Mouse (Mus musculus) adrenal gland, postnatal 10 days (tissue): ENCODE measurements around the gene Krt78. TPM values are rescaled to one million over a fixed set of nuclear protein-coding genes. Genes with fewer than 3 reads are reported as not detected.
"Not testable (repeated sequence)": the region's sequence is repeated elsewhere in the genome, so short reads cannot be mapped to it uniquely, and the experiment has no call there.

Experiments used
- DNase-seq: peaks from one replicate; pipeline ENCODE4 v3.0.0; 2021; ENCODE audit warnings: mixed read lengths
- long read RNA-seq, 2 experiments: library from polyadenylated mRNA; stranded (forward); transcript quantifications; one replicate each; pipeline ENCODE4 v2.0.0; 2021
- total RNA-seq, 2 experiments: library from RNA; stranded (reverse); gene quantifications; 2 replicates each; pipeline ENCODE4 v1.2.3; 2021

Gene Krt78
- under 1 TPM in 1 of 2 experiments, not detected in 1; 0.09 TPM for total RNA-seq
- long read RNA-seq, experiment 1: 0 reads
- long read RNA-seq, experiment 2, partial matches to known transcripts: 0 of 1 reads
- long read RNA-seq, experiment 2, other reads (novel, unspliced or antisense): 1 of 1 reads

- DNase-seq: no peak
Observed at GRCm38 (mm10) chr15:101954187-101954586, at the start of gene Krt78. Gene Krt78 (minus strand): TSS chr15:101954287.

- DNase-seq: no peak
Observed at GRCm38 (mm10) chr15:102003516-102003915, 49.4 kb upstream of the Krt78 start.

GRCm38 (mm10) chr15:102002646-102003488 is 48.8 kb upstream of the Krt78 start:
- DNase-seq: peak; percentile 78

GRCm38 (mm10) chr15:101999676-102000335 is 45.7 kb upstream of the Krt78 start:
- no peak for DNase-seq

- DNase-seq: no peak
Observed at GRCm38 (mm10) chr15:101999156-101999555, 45.1 kb upstream of the Krt78 start.

GRCm38 (mm10) chr15:101996450-101997078 is 42.5 kb upstream of the Krt78 start:
- not testable (repeated sequence) for DNase-seq

- no peak for DNase-seq
Observed at GRCm38 (mm10) chr15:101995484-101996236, 41.6 kb upstream of the Krt78 start.

GRCm38 (mm10) chr15:101994365-101994764 is 40.3 kb upstream of the Krt78 start:
- DNase-seq: no peak

- DNase-seq: no peak
Observed at GRCm38 (mm10) chr15:101990946-101991345, 36.9 kb upstream of the Krt78 start.

GRCm38 (mm10) chr15:101988714-101989113 is 34.6 kb upstream of the Krt78 start:
- no peak for DNase-seq

GRCm38 (mm10) chr15:101988119-101988518 is 34.0 kb upstream of the Krt78 start:
- peak; percentile 89 for DNase-seq

- DNase-seq: no peak
Observed at GRCm38 (mm10) chr15:101984746-101985145, 30.7 kb upstream of the Krt78 start.

GRCm38 (mm10) chr15:101983949-101984601 is 30.0 kb upstream of the Krt78 start:
- peak; percentile 93 for DNase-seq

- DNase-seq: no peak
Observed at GRCm38 (mm10) chr15:101983315-101983948, 29.3 kb upstream of the Krt78 start.

- DNase-seq: peak; percentile 19
Observed at GRCm38 (mm10) chr15:101980849-101981248, 26.8 kb upstream of the Krt78 start.

GRCm38 (mm10) chr15:101977043-101977726 is 23.1 kb upstream of the Krt78 start:
- peak; percentile 98 for DNase-seq

- peak; percentile 57 for DNase-seq
Observed at GRCm38 (mm10) chr15:101976641-101977040, 22.6 kb upstream of the Krt78 start.

- DNase-seq: peak; percentile 61
Observed at GRCm38 (mm10) chr15:101976023-101976422, 21.9 kb upstream of the Krt78 start.

GRCm38 (mm10) chr15:101974083-101974845 is 20.2 kb upstream of the Krt78 start:
- DNase-seq: peak; percentile 19
